Mouse (Mus musculus) heart, postnatal 36 days (tissue): ENCODE data around the gene Olfr775. TPM values are rescaled to one million over a fixed set of nuclear protein-coding genes. Genes with fewer than 3 reads are reported as not detected.

Experiments used
- DNase-seq, 2 experiments: peaks; one replicate each; pipeline ENCODE4 v3.0.0; 2021 to 2022
- intact Hi-C: fragments of 180-260 bp; cut with DNase I; formaldehyde crosslinking; loops from one replicate; pipeline ENCODE4 v1.15.1; 2025
- total RNA-seq, 2 experiments: library from RNA; stranded (reverse); gene quantifications; 2 replicates each; pipeline ENCODE4 v1.2.3; 2021

Olfr775 gene
- total RNA-seq = not detected

- no peak for DNase-seq
- intact Hi-C loops = no loop called here
Observed at GRCm38 (mm10) chr10:129248112-129248511, at the start of gene Olfr775. Olfr775 (plus strand) TSS chr10:129248412.

- intact Hi-C loops = no loop called here
Observed at GRCm38 (mm10) chr10:129230737-129231136, 17.5 kb upstream of the Olfr775 start.

GRCm38 (mm10) chr10:129235904-129236303 is 12.3 kb upstream of the Olfr775 start, which contains the start of gene Olfr774:
Olfr774 (plus strand) TSS chr10:129236204.
- intact Hi-C loops = no loop called here
- DNase-seq = no peak

More at GRCm38 (mm10) chr10:129230737-129231136, 17.5 kb upstream of the Olfr775 start:
- DNase-seq = no peak

GRCm38 (mm10) chr10:129258827-129259226 is 10.6 kb downstream of the Olfr775 start, which contains the start of gene Olfr776:
Olfr776 (plus strand) TSS chr10:129259127.
- DNase-seq = no peak
- intact Hi-C loops = no loop called here

- intact Hi-C loops = no loop called here
Observed at GRCm38 (mm10) chr10:129271081-129271535, 22.9 kb downstream of the Olfr775 start, which contains the start of gene Olfr777. Olfr777 (minus strand) TSS chr10:129271485.

More at GRCm38 (mm10) chr10:129271081-129271535, 22.9 kb downstream of the Olfr775 start, which contains the start of gene Olfr777:
- no peak for DNase-seq

Other genes with a start within 250 kb of the Olfr775 start
- gene Olfr763, start 237.6 kb upstream of the Olfr775 start, total RNA-seq = not detected
- gene Olfr764-ps1, start 208.5 kb upstream of the Olfr775 start, total RNA-seq = not detected
- not detected for gene Olfr765, start 198.4 kb upstream of the Olfr775 start, total RNA-seq
- not detected for gene Olfr766-ps1, start 179.4 kb upstream of the Olfr775 start, total RNA-seq
- gene Olfr767, start 165.5 kb upstream of the Olfr775 start, total RNA-seq = not detected
- gene Olfr768, start 149.0 kb upstream of the Olfr775 start, total RNA-seq = not detected
- gene Olfr769, start 130.6 kb upstream of the Olfr775 start, total RNA-seq = not detected
- not detected for gene Olfr770, start 109.4 kb upstream of the Olfr775 start, total RNA-seq
- not detected for gene Olfr771, start 83.7 kb upstream of the Olfr775 start, total RNA-seq
- not detected for gene Olfr772, start 70.5 kb upstream of the Olfr775 start, total RNA-seq
- not detected for gene Olfr773, start 61.0 kb upstream of the Olfr775 start, total RNA-seq
- not detected for gene Olfr774, start 12.2 kb upstream of the Olfr775 start, total RNA-seq
- gene Olfr776, start 10.7 kb downstream of the Olfr775 start, total RNA-seq = not detected
- not detected for gene Olfr777, start 23.1 kb downstream of the Olfr775 start, total RNA-seq
- gene Olfr780, start 69.7 kb downstream of the Olfr775 start, total RNA-seq = not detected
- not detected for gene Olfr781, start 80.4 kb downstream of the Olfr775 start, total RNA-seq
- not detected for gene Olfr782, start 100.4 kb downstream of the Olfr775 start, total RNA-seq
- not detected for gene Olfr784, start 135.7 kb downstream of the Olfr775 start, total RNA-seq
- gene Olfr785, start 157.0 kb downstream of the Olfr775 start, total RNA-seq = not detected
- gene Olfr786, start 178.9 kb downstream of the Olfr775 start, total RNA-seq = not detected
- not detected for gene Olfr787, start 213.4 kb downstream of the Olfr775 start, total RNA-seq
- gene Olfr788, start 222.6 kb downstream of the Olfr775 start, total RNA-seq = not detected
- not detected for gene Olfr789, start 236.3 kb downstream of the Olfr775 start, total RNA-seq